Mouse (Mus musculus) neutrophil, adult 5-6 weeks (primary cell): ENCODE measurements around the gene Sec31b. TPM values are rescaled to one million over a fixed set of nuclear protein-coding genes. Genes with fewer than 3 reads are reported as not detected.

Experiments
- ATAC-seq: fragments of 151-379, 151-347 bp; 2 replicates; pipeline ENCODE4 v1.8.0; 2017; ENCODE audit warnings: mild to moderate bottlenecking, moderate TSS enrichment; ENCODE audit not compliant: insufficient number of reproducible peaks, poor library complexity, low FRiP score, severe bottlenecking; ENCODE audit errors: extremely low read depth
- total RNA-seq: library from RNA; stranded (forward); fragments of 200-1000 nt; gene quantifications from 2 replicates; pipeline ENCODE4 v1.2.3, GENCODE M21; 2017

Gene Sec31b
- total RNA-seq, 1 experiment from 2014 or later, result 2.1 TPM

GRCm38 (mm10) chr19:44542694-44543178, 2.9 kb downstream of the Sec31b start:
- ATAC-seq, result no peak

- ATAC-seq, result no peak
Measured at GRCm38 (mm10) chr19:44537416-44537815, 8.2 kb downstream of the Sec31b start.

- ATAC-seq, result no peak
Measured at GRCm38 (mm10) chr19:44535376-44535775, 10.3 kb downstream of the Sec31b start.

- no peak for ATAC-seq
Measured at GRCm38 (mm10) chr19:44530018-44530417, 15.6 kb downstream of the Sec31b start.

- no peak for ATAC-seq
Measured at GRCm38 (mm10) chr19:44525551-44526205, 20.0 kb downstream of the Sec31b start.

DNA sequence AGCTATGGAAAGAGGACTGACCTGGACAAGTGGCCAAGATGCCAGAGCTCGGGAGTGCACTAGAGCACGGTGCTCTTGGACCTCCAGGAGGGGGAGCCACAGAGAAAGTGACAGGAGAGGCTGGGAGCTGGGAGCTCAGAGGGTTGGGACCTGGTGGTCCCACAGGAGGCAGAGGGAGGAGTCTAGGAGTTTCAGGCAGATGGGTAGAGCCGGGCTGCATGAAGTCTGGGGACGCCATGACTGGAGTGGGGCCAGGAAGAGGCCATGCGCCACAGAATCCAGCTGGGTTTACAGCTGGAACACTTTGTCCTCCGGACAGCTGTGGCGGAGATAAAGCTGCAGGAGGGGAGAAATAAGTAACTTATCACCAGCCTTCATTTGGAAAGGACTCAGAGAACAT, 26.5 kb downstream of the Sec31b start:
- ATAC-seq, result no peak

- ATAC-seq, result no peak
Measured at GRCm38 (mm10) chr19:44517996-44518768, 27.5 kb downstream of the Sec31b start.

- no peak for ATAC-seq
Measured at GRCm38 (mm10) chr19:44515769-44516168, 29.9 kb downstream of the Sec31b start.

DNA sequence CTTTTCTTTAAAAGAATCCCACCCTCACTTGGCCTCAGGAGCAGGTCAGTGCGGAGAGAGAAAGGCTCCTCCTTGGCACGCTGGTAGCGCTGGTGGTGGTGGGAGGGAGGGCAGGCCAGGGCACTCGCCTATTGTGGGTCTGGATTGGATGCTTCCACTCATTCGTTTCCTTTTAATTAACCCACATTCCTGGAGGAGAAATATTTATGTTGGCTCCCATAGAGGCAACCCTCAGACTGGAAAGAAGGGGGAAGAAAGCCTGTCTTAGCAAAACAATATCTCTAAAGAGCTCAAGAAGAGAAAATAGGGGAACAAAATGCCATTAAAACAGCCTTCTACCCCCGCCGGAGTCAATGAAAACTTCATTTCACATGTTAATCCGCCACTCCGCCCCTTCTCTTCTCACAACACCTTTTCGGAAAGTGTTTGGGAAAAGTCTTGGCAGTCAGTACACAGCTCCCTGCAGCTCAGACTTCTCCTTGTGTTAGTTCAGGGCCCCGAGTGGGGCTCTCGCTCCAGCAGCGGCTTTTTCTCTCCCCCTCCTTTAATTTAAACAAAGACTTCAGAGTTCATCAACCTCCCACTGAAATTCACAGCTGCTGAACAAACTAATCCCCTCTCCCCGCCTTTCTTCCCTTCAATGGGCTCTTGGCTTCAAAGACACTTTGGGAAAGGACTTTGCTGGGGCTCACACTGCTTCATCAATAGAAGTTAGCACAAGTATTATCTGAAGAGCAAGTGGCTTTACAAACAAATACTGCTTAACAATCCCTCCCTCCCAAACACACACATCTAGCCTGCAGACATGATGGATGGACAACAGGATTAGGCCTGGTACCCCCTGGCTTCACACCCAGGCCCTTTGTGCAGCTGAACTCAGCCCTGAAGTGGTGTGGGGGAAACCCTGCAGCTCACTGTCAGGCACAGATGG, 30.9 kb downstream of the Sec31b start:
- no peak for ATAC-seq

GRCm38 (mm10) chr19:44513921-44514482, 31.7 kb downstream of the Sec31b start:
- ATAC-seq, result no peak

GRCm38 (mm10) chr19:44513054-44513833, 32.4 kb downstream of the Sec31b start:
- ATAC-seq, result no peak

DNA sequence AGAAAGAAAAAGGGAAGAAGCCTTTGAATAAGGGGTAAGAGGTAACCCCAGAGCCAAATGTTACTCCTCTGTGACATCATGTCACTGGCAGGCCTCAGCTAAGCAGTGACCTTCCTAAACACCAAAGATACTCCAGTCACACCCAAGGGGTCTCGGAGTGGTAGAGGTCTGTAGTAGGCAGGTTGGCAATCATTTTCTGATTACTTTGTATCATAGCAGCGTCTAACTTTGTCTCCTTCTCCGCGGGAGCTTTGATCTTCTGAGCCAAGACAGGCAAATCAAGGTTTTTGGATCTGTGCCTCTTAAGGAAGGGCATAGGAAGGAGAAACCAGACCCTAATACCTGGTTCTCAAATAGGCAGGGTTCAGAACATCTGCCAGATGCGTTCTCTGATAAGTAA, 33.1 kb downstream of the Sec31b start:
- no peak for ATAC-seq

- no peak for ATAC-seq
Measured at GRCm38 (mm10) chr19:44511451-44512231, 34.0 kb downstream of the Sec31b start.

DNA sequence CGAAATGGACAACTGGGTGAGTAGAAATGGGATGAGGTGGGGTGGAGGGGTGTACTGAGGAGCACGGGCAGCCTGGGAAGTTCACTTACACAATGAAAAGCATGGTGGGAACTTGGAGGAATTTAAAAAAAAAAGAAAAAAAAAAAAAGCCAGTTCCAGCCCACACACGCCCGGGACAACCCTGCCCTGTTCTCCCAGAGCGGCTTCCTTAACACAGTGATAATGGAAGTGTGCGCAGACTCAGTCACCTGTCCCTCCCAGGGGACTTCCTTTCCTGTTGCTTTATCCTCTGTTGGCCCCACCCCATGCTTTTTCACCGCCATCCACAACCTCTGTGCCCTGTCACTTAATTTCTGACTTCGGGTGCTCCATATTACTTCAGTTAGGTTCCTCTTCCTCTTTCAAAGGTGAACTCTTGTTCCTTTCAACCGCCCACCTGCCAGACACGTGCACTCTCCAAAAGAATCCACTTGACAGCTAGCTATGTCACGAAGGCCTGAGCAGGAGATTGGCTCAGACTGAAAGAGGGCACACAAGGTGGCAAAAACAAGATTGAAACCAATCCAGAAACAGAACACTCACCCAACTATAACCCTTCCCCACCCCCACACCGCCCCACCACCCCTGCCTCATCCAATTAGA, 35.0 kb downstream of the Sec31b start:
- ATAC-seq, result no peak

- ATAC-seq, result no peak
Measured at GRCm38 (mm10) chr19:44502741-44503140, 42.9 kb downstream of the Sec31b start.

DNA sequence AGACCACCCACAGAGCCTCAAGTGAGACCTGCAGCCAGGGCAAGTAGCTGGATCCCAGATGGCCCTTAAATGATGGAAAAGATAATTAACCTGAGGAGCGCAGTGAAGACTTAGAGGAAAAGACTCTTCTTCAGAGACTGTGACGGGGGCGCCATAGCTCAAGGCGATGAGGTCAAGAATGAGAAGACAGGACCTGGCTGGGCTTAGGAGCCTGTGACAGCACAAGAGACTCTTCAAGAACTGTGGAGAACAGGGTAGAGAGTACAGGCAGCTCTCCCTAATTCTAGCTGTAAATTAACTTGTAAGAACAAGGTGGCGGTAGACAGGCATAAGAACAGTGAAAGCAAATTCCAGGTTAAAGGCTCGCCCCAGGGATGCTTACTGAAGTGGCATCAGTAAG, 43.7 kb downstream of the Sec31b start:
- no peak for ATAC-seq

GRCm38 (mm10) chr19:44500240-44500639, 45.4 kb downstream of the Sec31b start:
- ATAC-seq, result no peak
